Mouse (Mus musculus): Measurements from ENCODE around the gene Pde11a.

- TF ChIP-seq CTCF (IDR thresholded peaks at IDR 0.05; ENCODE audit: insufficient read depth, low read depth, low read length): no peak
- TF ChIP-seq POLR2A (IDR thresholded peaks at IDR 0.05; ENCODE audit: insufficient read depth, low read depth, low read length): no peak
These were observed 385.3 kb downstream of the Pde11a start for GRCm38 (mm10) chr2:75953320-75953719.

All from olfactory bulb, adult 2 months (tissue).